ENCODE assay signal across 20 mouse cellular contexts in the genomic region with DNA sequence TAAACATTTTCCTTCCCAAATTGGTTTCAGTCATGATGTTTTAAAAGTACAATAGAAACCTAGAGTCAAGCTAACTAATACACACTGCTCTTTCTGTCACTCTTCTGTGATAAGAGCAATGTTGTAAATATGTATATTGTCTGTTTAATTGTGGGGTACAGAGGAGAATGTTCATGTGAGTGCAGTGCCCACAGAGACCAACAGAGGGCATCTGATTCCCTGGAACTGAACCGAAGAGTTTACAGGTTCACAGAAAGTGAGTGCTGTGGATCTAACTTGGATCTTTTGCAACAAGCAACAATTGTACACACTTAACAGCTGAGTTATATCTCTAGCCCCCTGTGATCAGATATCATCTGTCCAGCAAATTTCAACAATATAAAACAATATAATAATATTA.
DNase-seq lines count a peak whose midpoint lies in the region; ATAC-seq and TF ChIP-seq lines count a peak whose summit lies in the region.
"Had no signal": no experiment of that assay in that cellular context is flagged by ENCODE, and none has a peak within 500 bp of the region (broad histone marks: within the 10 kb centered on the region; RNA-seq: fewer than 3 reads in every experiment).

No protein-coding gene starts in this region.

- H3K9ac ChIP-seq in liver, adult 2 months (ENCODE audit: low read depth, low read length): no peak overlapping the region
- H3K9ac ChIP-seq in liver, embryonic 12.5 days: no peak overlapping the region
- H3K9ac ChIP-seq: liver, embryonic 15.5 days; neural tube, embryonic 15.5 days had no signal

- POLR2A ChIA-PET in Patski (lab: Charles Lee): no interaction called here

- no peaks in the 10 kb centered on the region for H3K79me2 ChIP-seq in liver, adult 2 months (ENCODE audit: control insufficient read depth, insufficient read depth, low read length)

- in situ Hi-C loops in Patski (cut with MboI; ENCODE audit: low pct_unique_long_range_greater_than_20kb): loop anchor here (25.0 kb wide), 1 partner anchor 550 kb away; no protein-coding TSS in a partner anchor

- intact Hi-C loops in gastrocnemius, adult 2 months (cut with DNase I): no loop called here

- no peaks in the 10 kb centered on the region for H3K27me3 ChIP-seq in liver, adult 2 months (ENCODE audit: control insufficient read depth, insufficient read depth, low read length)
- H3K27me3 ChIP-seq in liver, embryonic 12.5 days (replicated peaks): no peaks in the 10 kb centered on the region
- no peaks in the 10 kb centered on the region for H3K27me3 ChIP-seq in Patski
- H3K27me3 ChIP-seq: liver, embryonic 15.5 days; neural tube, embryonic 15.5 days had no signal

- H3K4me3 ChIP-seq in gastrocnemius, adult 2 months: no peak overlapping the region
- no peak overlapping the region for H3K4me3 ChIP-seq in liver, adult 2 months (ENCODE audit: insufficient read depth, low read depth, low read length)
- no peak overlapping the region for H3K4me3 ChIP-seq in liver, embryonic 12.5 days
- H3K4me3 ChIP-seq: liver, embryonic 15.5 days; midbrain, embryonic 10.5 days; neural tube, embryonic 15.5 days had no signal

- TF ChIP-seq CTCF in gastrocnemius, adult 2 months (IDR thresholded peaks at IDR 0.05): peak; percentile 31; the same call in 1 of the 2 replicates
- 0 out of 2 replicates have a peak, but pooled peaks have one; percentile 23 for TF ChIP-seq CTCF in liver, adult 2 months (IDR thresholded peaks at IDR 0.05; ENCODE audit: low read depth, low read length)
- peak; percentile 73 for TF ChIP-seq CTCF in Patski (IDR thresholded peaks at IDR 0.05)

- H3K36me3 ChIP-seq in liver, adult 2 months (ENCODE audit: control insufficient read depth, insufficient read depth, low read length): no peaks in the 10 kb centered on the region
- H3K36me3 ChIP-seq in liver, embryonic 12.5 days: no peaks in the 10 kb centered on the region
- H3K36me3 ChIP-seq: liver, embryonic 15.5 days; midbrain, embryonic 10.5 days; neural tube, embryonic 15.5 days had no signal

- CTCF ChIA-PET in Patski (lab: Charles Lee): no interaction called here

- H3K4me1 ChIP-seq in liver, adult 2 months (ENCODE audit: control insufficient read depth, insufficient read depth, low read length): no peaks in the 10 kb centered on the region
- H3K4me1 ChIP-seq in liver, embryonic 12.5 days: 0 out of 2 replicates have a peak, but pooled peaks cover 4% of the 10 kb centered on the region
- H3K4me1 ChIP-seq: liver, embryonic 15.5 days; midbrain, embryonic 10.5 days; neural tube, embryonic 15.5 days had no signal

- no peak for DNase-seq in gastrocnemius, adult 2 months
- no peak for DNase-seq in gastrocnemius, postnatal 10 days
- peak; percentile 4 for DNase-seq in liver, adult 2 months (ENCODE audit: extremely low read depth, low read depth, low spot score)
- DNase-seq in 416B (ENCODE audit: low read depth) (peak; percentile 4), Patski (ENCODE audit: low read depth, low spot score) (no peak)
- DNase-seq in urinary bladder, adult 2 months (ENCODE audit: low spot score): no peak
- no peak for DNase-seq in natural killer cell, adult 2 months (ENCODE audit: low spot score in 2 of 2)
- DNase-seq: adrenal gland, postnatal 25 days; cerebellum, adult 8-10 months; gastrocnemius, postnatal 25 days; heart, postnatal 14 days; layer of hippocampus, postnatal 36 days; lung, postnatal 4 days had no signal

- WGBS in liver, adult 2 months: 77% methylated on average over 1 of the region's 1 CpGs
- 64% methylated on average over 1 of the region's 1 CpGs for WGBS in liver, embryonic 12.5 days (ENCODE audit: insufficient replicate concordance)

- H3K9me3 ChIP-seq in liver, embryonic 12.5 days (replicated peaks): no peaks in the 10 kb centered on the region
- H3K9me3 ChIP-seq: liver, embryonic 15.5 days; midbrain, embryonic 10.5 days; neural tube, embryonic 15.5 days had no signal

- no peak for ATAC-seq in liver, embryonic 12.5 days
- ATAC-seq in Patski: no peak
- ATAC-seq: activated CD4-positive, CD25-positive, alpha-beta regulatory T cell, adult 4 months; hindbrain, embryonic 16.5 days had no signal

- no peak for TF ChIP-seq POLR2A in liver, adult 2 months (IDR thresholded peaks at IDR 0.05; ENCODE audit: extremely low read depth, insufficient read depth, low read length)

- no peak overlapping the region for H3K4me2 ChIP-seq in liver, embryonic 12.5 days
- H3K4me2 ChIP-seq: heart, embryonic 11.5 days; liver, embryonic 15.5 days; neural tube, embryonic 15.5 days had no signal

- H3K27ac ChIP-seq in gastrocnemius, adult 2 months: no peak overlapping the region
- H3K27ac ChIP-seq in liver, adult 2 months (replicated peaks; ENCODE audit: insufficient read depth, low read depth, low read length): no peak overlapping the region
- no peak overlapping the region for H3K27ac ChIP-seq in liver, embryonic 12.5 days
- H3K27ac ChIP-seq: liver, embryonic 15.5 days; midbrain, embryonic 10.5 days; neural tube, embryonic 15.5 days had no signal

Comparison
In these comparisons a context has a peak if more than half of its experiments do, and no peak if none do; other contexts are left out.
1. DNase-seq: peak in liver, adult 2 months (single experiment) and 416B (single experiment); none in gastrocnemius, adult 2 months (single experiment), gastrocnemius, postnatal 10 days (single experiment), Patski (single experiment), urinary bladder, adult 2 months (single experiment) and natural killer cell, adult 2 months (0 of 2).
2. CTCF ChIP-seq: peak in every context shown above with its lines; median percentile 73 in Patski; 31 in gastrocnemius, adult 2 months; 23 in liver, adult 2 months.